In genomic region chr2:21980177-21980576, GRCm38 (mm10) we compare ENCODE assay signal across 24 mouse cellular contexts.
DNase-seq lines count a peak whose midpoint lies in the region; ATAC-seq and TF ChIP-seq lines count a peak whose summit lies in the region.
"Had no signal": no experiment of that assay in that cellular context is flagged by ENCODE, and none has a peak within 500 bp of the region (broad histone marks: within the 10 kb centered on the region; RNA-seq: fewer than 3 reads in every experiment).

No protein-coding gene starts in this region.

- peak; percentile 12 for DNase-seq in embryonic facial prominence, embryonic 14.5 days (ENCODE audit: low spot score)
- no peak for DNase-seq in embryonic facial prominence, embryonic 10.5 days (ENCODE audit: low spot score)
- no peak for DNase-seq in limb, embryonic 10.5 days (ENCODE audit: low spot score)
- DNase-seq in testis, postnatal 14 days (ENCODE audit: low spot score): no peak
- DNase-seq: adrenal gland, adult 8-10 months; adrenal gland, postnatal 14 days; adrenal gland, postnatal 36 days; B cell, adult 2 months; cerebellum, adult 11-12 months; cerebellum, adult 2 months; cerebellum, adult 9-10 months; cerebellum, postnatal 10 days; cerebellum, postnatal 25 days; forebrain, postnatal 0 days had no signal

- no peaks in the 10 kb centered on the region for H3K9me3 ChIP-seq in embryonic facial prominence, embryonic 14.5 days (ENCODE audit: control insufficient read depth, low read length)
- H3K9me3 ChIP-seq in embryonic facial prominence, embryonic 10.5 days: no peaks in the 10 kb centered on the region
- no peaks in the 10 kb centered on the region for H3K9me3 ChIP-seq in limb, embryonic 13.5 days
- no peaks in the 10 kb centered on the region for H3K9me3 ChIP-seq in limb, embryonic 10.5 days (replicated peaks)
- H3K9me3 ChIP-seq: embryonic facial prominence, embryonic 13.5 days; forebrain, embryonic 13.5 days; forebrain, embryonic 15.5 days; G1E had no signal

- no peak for TF ChIP-seq CTCF in testis, adult 2 months (IDR thresholded peaks at IDR 0.05; ENCODE audit: control insufficient read depth, insufficient read depth, insufficient replicate concordance, low read depth, low read length)

- no peak overlapping the region for H3K9ac ChIP-seq in embryonic facial prominence, embryonic 14.5 days (ENCODE audit: low read depth, low read length)
- H3K9ac ChIP-seq in limb, embryonic 13.5 days: no peak overlapping the region
- H3K9ac ChIP-seq: embryonic facial prominence, embryonic 13.5 days; forebrain, embryonic 13.5 days; forebrain, embryonic 15.5 days; forebrain, postnatal 0 days had no signal

- no peaks in the 10 kb centered on the region for H3K36me3 ChIP-seq in embryonic facial prominence, embryonic 14.5 days (ENCODE audit: control insufficient read depth, insufficient read depth, low read length)
- H3K36me3 ChIP-seq in embryonic facial prominence, embryonic 10.5 days (replicated peaks): no peaks in the 10 kb centered on the region
- no peaks in the 10 kb centered on the region for H3K36me3 ChIP-seq in limb, embryonic 13.5 days
- H3K36me3 ChIP-seq in limb, embryonic 10.5 days: no peaks in the 10 kb centered on the region
- no peaks in the 10 kb centered on the region for H3K36me3 ChIP-seq in testis, adult 2 months (ENCODE audit: control insufficient read depth, insufficient read depth, low read length)
- H3K36me3 ChIP-seq: embryonic facial prominence, embryonic 13.5 days; forebrain, embryonic 15.5 days; G1E had no signal

- H3K4me3 ChIP-seq in embryonic facial prominence, embryonic 14.5 days (ENCODE audit: low read depth, low read length): no peak overlapping the region
- no peak overlapping the region for H3K4me3 ChIP-seq in embryonic facial prominence, embryonic 10.5 days
- no peak overlapping the region for H3K4me3 ChIP-seq in limb, embryonic 13.5 days
- no peak overlapping the region for H3K4me3 ChIP-seq in limb, embryonic 10.5 days
- H3K4me3 ChIP-seq in testis, adult 2 months (ENCODE audit: control insufficient read depth, low read depth, low read length): peak overlapping the region; percentile 7
- H3K4me3 ChIP-seq: embryonic facial prominence, embryonic 13.5 days; forebrain, embryonic 13.5 days; forebrain, embryonic 15.5 days had no signal

- no peak overlapping the region for H3K27ac ChIP-seq in embryonic facial prominence, embryonic 14.5 days (replicated peaks; ENCODE audit: low read depth, low read length)
- no peak overlapping the region for H3K27ac ChIP-seq in embryonic facial prominence, embryonic 10.5 days (replicated peaks)
- no peak overlapping the region for H3K27ac ChIP-seq in limb, embryonic 13.5 days
- H3K27ac ChIP-seq in limb, embryonic 10.5 days: no peak overlapping the region
- no peak overlapping the region; the same call in 1 of the 2 replicates for H3K27ac ChIP-seq in testis, adult 2 months (ENCODE audit: control insufficient read depth, insufficient read depth, low read depth, low read length)
- H3K27ac ChIP-seq: embryonic facial prominence, embryonic 13.5 days; forebrain, embryonic 13.5 days; forebrain, embryonic 15.5 days had no signal

- H3K27me3 ChIP-seq in embryonic facial prominence, embryonic 14.5 days (replicated peaks; ENCODE audit: control insufficient read depth, insufficient read depth, low read length): no peaks in the 10 kb centered on the region
- no peaks in the 10 kb centered on the region for H3K27me3 ChIP-seq in embryonic facial prominence, embryonic 10.5 days (replicated peaks; ENCODE audit: low read depth, poor library complexity, severe bottlenecking)
- H3K27me3 ChIP-seq in limb, embryonic 13.5 days: no peaks in the 10 kb centered on the region
- H3K27me3 ChIP-seq in limb, embryonic 10.5 days (ENCODE audit: low read depth, poor library complexity, severe bottlenecking): no peaks in the 10 kb centered on the region
- H3K27me3 ChIP-seq in testis, adult 2 months (ENCODE audit: control insufficient read depth, insufficient read depth, low read length): no peaks in the 10 kb centered on the region
- H3K27me3 ChIP-seq: CH12.LX; embryonic facial prominence, embryonic 13.5 days; forebrain, embryonic 13.5 days; forebrain, embryonic 15.5 days; Patski had no signal

- TF ChIP-seq POLR2A in testis, adult 2 months (IDR thresholded peaks at IDR 0.05; ENCODE audit: control insufficient read depth, low read depth, low read length): no peak

- no peak overlapping the region for H3K4me2 ChIP-seq in embryonic facial prominence, embryonic 14.5 days (ENCODE audit: low read depth, low read length)
- no peak overlapping the region for H3K4me2 ChIP-seq in limb, embryonic 13.5 days (replicated peaks)
- H3K4me2 ChIP-seq: embryonic facial prominence, embryonic 13.5 days; forebrain, embryonic 13.5 days; forebrain, embryonic 15.5 days had no signal

- 64% methylated on average over 9 of the region's 9 CpGs for WGBS in embryonic facial prominence, embryonic 14.5 days
- 85% methylated on average over 9 of the region's 9 CpGs for WGBS in embryonic facial prominence, embryonic 10.5 days
- 53% methylated on average over 9 of the region's 9 CpGs for WGBS in limb, embryonic 13.5 days
- WGBS in limb, embryonic 10.5 days: 57% methylated on average over 9 of the region's 9 CpGs

- H3K4me1 ChIP-seq in embryonic facial prominence, embryonic 14.5 days (ENCODE audit: control insufficient read depth, insufficient read depth, low read length): no peaks in the 10 kb centered on the region
- no peaks in the 10 kb centered on the region for H3K4me1 ChIP-seq in embryonic facial prominence, embryonic 10.5 days
- H3K4me1 ChIP-seq in limb, embryonic 13.5 days: no peaks in the 10 kb centered on the region
- H3K4me1 ChIP-seq in limb, embryonic 10.5 days: no peaks in the 10 kb centered on the region
- H3K4me1 ChIP-seq in testis, adult 2 months (ENCODE audit: control insufficient read depth, insufficient read depth, low read length): no peaks in the 10 kb centered on the region
- H3K4me1 ChIP-seq: embryonic facial prominence, embryonic 13.5 days; forebrain, embryonic 13.5 days; forebrain, embryonic 15.5 days had no signal

- no peak for ATAC-seq in embryonic facial prominence, embryonic 14.5 days (ENCODE audit: low read depth)
- ATAC-seq in limb, embryonic 13.5 days (ENCODE audit: low FRiP score, low read depth): peak; percentile 57; the same call in 1 of the 2 replicates
- ATAC-seq: activated CD4-positive, CD25-positive, alpha-beta regulatory T cell, adult 4 months; CD4-positive, CD25-positive, alpha-beta regulatory T cell, adult 4 months; forebrain, embryonic 13.5 days; forebrain, embryonic 15.5 days; forebrain, postnatal 0 days; Patski had no signal
